Mouse (Mus musculus) left cerebral cortex, postnatal 25 days (tissue): ENCODE results near the gene Orc1. TPM values are rescaled to one million over a fixed set of nuclear protein-coding genes. Genes with fewer than 3 reads are reported as not detected.
A peak's percentile ranks its signal among the peaks of the same experiment; 100 is the strongest.

Experiments used
- DNase-seq, 2 experiments: peaks; one replicate each; pipeline ENCODE4 v3.0.0; 2022; ENCODE audit warnings: low spot score in 2 of 2, mixed read lengths in 1 of 2
- intact Hi-C: fragments of 180-260 bp; cut with DNase I; formaldehyde crosslinking; loops from one replicate; pipeline ENCODE4 v1.15.1; 2025
- total RNA-seq, 2 experiments: library from RNA; stranded (reverse); gene quantifications; 2 replicates each; pipeline ENCODE4 v1.2.3; 2021

The Orc1 gene
- total RNA-seq, 2 experiments from 2014 or later = 0.27 to 0.39 TPM

- intact Hi-C loops = no loop called here
- peak in 1 of 2 experiments; percentile 58 for DNase-seq
These were observed 52.4 kb downstream of the Orc1 start for GRCm38 (mm10) chr4:108631616-108632015.

- intact Hi-C loops = no loop called here
- no peak for DNase-seq
These were observed 54.5 kb downstream of the Orc1 start for GRCm38 (mm10) chr4:108633703-108634102.

- no peak for DNase-seq
- intact Hi-C loops = no loop called here
These were observed 55.5 kb downstream of the Orc1 start for GRCm38 (mm10) chr4:108634696-108635095.

- no peak for DNase-seq
- intact Hi-C loops = no loop called here
These were observed 55.9 kb downstream of the Orc1 start for GRCm38 (mm10) chr4:108635101-108635500.

GRCm38 (mm10) chr4:108637721-108638120, 58.5 kb downstream of the Orc1 start:
- DNase-seq = no peak
- intact Hi-C loops = no loop called here

GRCm38 (mm10) chr4:108638752-108639151, 59.5 kb downstream of the Orc1 start:
- intact Hi-C loops = no loop called here
- DNase-seq = no peak

- DNase-seq = no peak
- intact Hi-C loops = no loop called here
These were observed 85.2 kb downstream of the Orc1 start for GRCm38 (mm10) chr4:108664407-108664806.

Other genes starting within 250 kb of the Orc1 start
- not detected for gene Shisal2a, start 196.1 kb upstream of the Orc1 start, total RNA-seq
- gene Gpx7, start 172.5 kb upstream of the Orc1 start, total RNA-seq = 1 to 10 TPM; 5.5 to 6.2 TPM
- 10 to 100 TPM; 34.8 to 40.7 TPM for gene Tut4, start 120.0 kb upstream of the Orc1 start, total RNA-seq
- 10 to 100 TPM; 28.1 to 32.9 TPM for gene Prpf38a, start 87 bp upstream of the Orc1 start, total RNA-seq
- gene Cc2d1b, start 40.5 kb downstream of the Orc1 start, total RNA-seq = 10 to 100 TPM; 31.9 to 34.3 TPM
- 1 to 10 TPM; 1.3 to 1.5 TPM for gene 3110021N24Rik, start 140.2 kb downstream of the Orc1 start, total RNA-seq
- 10 to 100 TPM; 61.3 to 65.1 TPM for gene Zfyve9, start 201.4 kb downstream of the Orc1 start, total RNA-seq